Mouse (Mus musculus): ENCODE measurements at regions not wholly inside any gene's neighbourhood (a gene's known extent, or its start where the extent isn't known, plus 50 kb on each side); places are given as distances from the start of the nearest gene placed in this dataset.

GRCm38 (mm10) chr11:8377301-8377700 is 287.0 kb downstream of the Tns3 start:
- no peak overlapping the region for H3K4me3 ChIP-seq
- H3K9ac ChIP-seq, result no peak overlapping the region
- H3K4me2 ChIP-seq, result no peak overlapping the region
- H3K4me1 ChIP-seq, result no peaks in the 10 kb centered on the region
- WGBS, result 89% methylated on average over 4 of the region's 4 CpGs
- H3K9me3 ChIP-seq, result no peaks in the 10 kb centered on the region
- ATAC-seq (replicated peaks), result no peak
- H3K36me3 ChIP-seq (replicated peaks), result no peaks in the 10 kb centered on the region
- H3K27ac ChIP-seq, result no peak overlapping the region
- no peaks in the 10 kb centered on the region for H3K27me3 ChIP-seq (replicated peaks)

GRCm38 (mm10) chr11:8365545-8365944 is 298.8 kb downstream of the Tns3 start:
- Histone ChIP-seq H3K27ac (no peak overlapping the region), H3K4me1 (no peaks in the 10 kb centered on the region), H3K9ac (no peak overlapping the region), H3K36me3 (replicated peaks) (no peaks in the 10 kb centered on the region), H3K4me3 (no peak overlapping the region), H3K4me2 (no peak overlapping the region), H3K27me3 (replicated peaks) (no peaks in the 10 kb centered on the region), H3K9me3 (no peaks in the 10 kb centered on the region)
- 92% methylated on average over 1 of the region's 1 CpGs for WGBS
- no peak for ATAC-seq (replicated peaks)

- WGBS, result 81% methylated on average over 9 of the region's 9 CpGs
- no peak for ATAC-seq (replicated peaks)
- H3K27ac ChIP-seq, result no peak overlapping the region
- no peaks in the 10 kb centered on the region for H3K27me3 ChIP-seq (replicated peaks)
- H3K4me2 ChIP-seq, result no peak overlapping the region
- no peaks in the 10 kb centered on the region for H3K36me3 ChIP-seq (replicated peaks)
- no peak overlapping the region for H3K9ac ChIP-seq
- H3K4me1 ChIP-seq, result no peaks in the 10 kb centered on the region
- H3K9me3 ChIP-seq, result no peaks in the 10 kb centered on the region
- no peak overlapping the region for H3K4me3 ChIP-seq
Measured at GRCm38 (mm10) chr11:8364703-8365433, 299.5 kb downstream of the Tns3 start.

DNA sequence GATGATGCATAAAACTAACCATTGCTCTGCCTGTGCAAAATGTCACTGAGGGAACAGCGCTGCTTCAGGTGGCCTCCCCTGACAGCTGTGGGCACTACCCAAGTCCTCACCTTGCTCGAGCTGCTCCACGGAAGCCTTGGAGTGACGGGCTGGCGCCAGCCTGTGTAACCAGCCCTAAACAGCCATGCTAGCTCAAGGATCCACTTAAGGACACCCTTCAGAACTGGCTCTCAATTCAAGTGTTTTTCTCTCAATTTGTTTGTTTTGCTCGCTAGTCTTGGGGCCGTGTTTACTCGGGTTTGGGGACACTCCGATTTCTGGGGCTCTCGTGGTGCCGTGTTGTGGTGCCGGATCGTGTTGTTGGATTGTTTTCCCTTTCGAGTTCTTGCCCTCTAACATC is 319.4 kb downstream of the Tns3 start:
- Histone ChIP-seq H3K27ac (no peak overlapping the region), H3K4me3 (no peak overlapping the region), H3K36me3 (replicated peaks) (no peaks in the 10 kb centered on the region), H3K27me3 (replicated peaks) (no peaks in the 10 kb centered on the region), H3K4me1 (no peaks in the 10 kb centered on the region), H3K9ac (no peak overlapping the region), H3K9me3 (no peaks in the 10 kb centered on the region), H3K4me2 (no peak overlapping the region)
- no peak for ATAC-seq (replicated peaks)
- 81% methylated on average over 14 of the region's 14 CpGs for WGBS

- Histone ChIP-seq H3K4me1 (no peaks in the 10 kb centered on the region), H3K9me3 (no peaks in the 10 kb centered on the region), H3K9ac (no peak overlapping the region), H3K4me3 (no peak overlapping the region), H3K36me3 (replicated peaks) (no peaks in the 10 kb centered on the region), H3K4me2 (no peak overlapping the region), H3K27me3 (replicated peaks) (no peaks in the 10 kb centered on the region), H3K27ac (no peak overlapping the region)
- 57% methylated on average over 14 of the region's 14 CpGs for WGBS
- peak; percentile 91 for ATAC-seq (replicated peaks)
Measured at GRCm38 (mm10) chr11:8302347-8303188, 361.8 kb downstream of the Tns3 start.

DNA sequence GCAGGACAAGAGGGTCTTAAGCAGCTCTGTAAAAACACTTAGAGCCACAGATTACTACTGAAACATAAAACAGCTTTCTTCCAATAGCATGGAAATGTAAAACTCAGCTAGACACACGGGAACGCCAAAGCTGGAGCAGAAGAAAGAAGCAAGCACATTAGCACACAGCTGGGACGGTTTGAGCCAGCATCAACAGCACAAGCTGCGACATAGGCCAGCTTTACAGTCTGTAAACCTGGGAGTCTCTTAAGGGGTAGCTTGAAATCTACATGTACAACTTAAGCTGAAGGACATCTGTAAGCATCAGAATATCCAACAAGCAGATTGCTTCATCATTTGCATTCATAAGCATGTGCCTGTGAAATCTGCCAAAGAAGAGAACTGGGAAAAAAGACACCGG is 366.9 kb downstream of the Tns3 start:
- no peak for ATAC-seq (replicated peaks)
- 63% methylated on average over 5 of the region's 5 CpGs for WGBS
- Histone ChIP-seq H3K9me3 (no peaks in the 10 kb centered on the region), H3K4me1 (peaks cover 3% of the 10 kb centered on the region), H3K27ac (no peak overlapping the region), H3K27me3 (replicated peaks) (no peaks in the 10 kb centered on the region), H3K4me2 (no peak overlapping the region), H3K36me3 (replicated peaks) (no peaks in the 10 kb centered on the region), H3K4me3 (no peak overlapping the region), H3K9ac (no peak overlapping the region)

GRCm38 (mm10) chr11:8293322-8294014 is 370.9 kb downstream of the Tns3 start:
- Histone ChIP-seq H3K4me1 (peaks cover 3% of the 10 kb centered on the region), H3K27ac (no peak overlapping the region), H3K36me3 (replicated peaks) (no peaks in the 10 kb centered on the region), H3K9me3 (no peaks in the 10 kb centered on the region), H3K4me2 (no peak overlapping the region), H3K9ac (no peak overlapping the region), H3K4me3 (no peak overlapping the region), H3K27me3 (replicated peaks) (no peaks in the 10 kb centered on the region)
- WGBS, result 42% methylated on average over 6 of the region's 6 CpGs
- no peak; the same call in 1 of the 2 replicates for ATAC-seq (replicated peaks)

DNA sequence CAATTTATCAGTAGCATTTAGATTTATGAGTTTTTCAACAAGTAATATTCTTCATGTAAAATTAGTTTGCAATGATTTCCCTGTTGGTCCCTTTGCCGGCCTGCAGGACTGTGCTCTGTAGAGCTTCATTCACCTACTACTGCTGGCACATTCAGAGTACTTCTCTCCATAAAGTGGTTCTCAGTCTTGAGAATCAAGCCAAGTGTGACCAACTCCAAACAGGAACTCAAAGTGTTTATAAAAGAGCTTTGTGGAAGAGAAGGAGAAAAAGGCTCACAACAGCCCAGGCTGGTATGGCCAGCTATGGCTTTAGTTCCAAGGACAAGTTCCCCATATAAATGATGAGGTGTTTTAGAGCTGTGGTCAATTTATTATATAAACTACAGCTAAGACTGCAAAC is 379.1 kb downstream of the Tns3 start:
- H3K9ac ChIP-seq, result no peak overlapping the region
- H3K27ac ChIP-seq, result no peak overlapping the region
- no peak overlapping the region for H3K4me3 ChIP-seq
- WGBS, result 89% methylated on average over 1 of the region's 1 CpGs
- no peak overlapping the region for H3K4me2 ChIP-seq
- H3K27me3 ChIP-seq (replicated peaks), result no peaks in the 10 kb centered on the region
- no peaks in the 10 kb centered on the region for H3K36me3 ChIP-seq (replicated peaks)
- no peaks in the 10 kb centered on the region for H3K4me1 ChIP-seq
- no peaks in the 10 kb centered on the region for H3K9me3 ChIP-seq
- no peak for ATAC-seq (replicated peaks)

GRCm38 (mm10) chr11:8275203-8275602 is 389.1 kb downstream of the Tns3 start:
- Histone ChIP-seq H3K9ac (no peak overlapping the region), H3K4me1 (no peaks in the 10 kb centered on the region), H3K4me3 (no peak overlapping the region), H3K4me2 (no peak overlapping the region), H3K36me3 (replicated peaks) (no peaks in the 10 kb centered on the region), H3K9me3 (no peaks in the 10 kb centered on the region), H3K27ac (no peak overlapping the region), H3K27me3 (replicated peaks) (no peaks in the 10 kb centered on the region)
- 72% methylated on average over 4 of the region's 4 CpGs for WGBS
- ATAC-seq (replicated peaks), result no peak

- Histone ChIP-seq H3K27me3 (replicated peaks) (no peaks in the 10 kb centered on the region), H3K27ac (no peak overlapping the region), H3K36me3 (replicated peaks) (no peaks in the 10 kb centered on the region), H3K4me3 (no peak overlapping the region), H3K4me2 (no peak overlapping the region), H3K4me1 (no peaks in the 10 kb centered on the region), H3K9ac (no peak overlapping the region), H3K9me3 (no peaks in the 10 kb centered on the region)
- no peak for ATAC-seq (replicated peaks)
- WGBS, result 81% methylated on average over 2 of the region's 2 CpGs
Measured at GRCm38 (mm10) chr11:8269171-8269570, 395.2 kb downstream of the Tns3 start.

DNA sequence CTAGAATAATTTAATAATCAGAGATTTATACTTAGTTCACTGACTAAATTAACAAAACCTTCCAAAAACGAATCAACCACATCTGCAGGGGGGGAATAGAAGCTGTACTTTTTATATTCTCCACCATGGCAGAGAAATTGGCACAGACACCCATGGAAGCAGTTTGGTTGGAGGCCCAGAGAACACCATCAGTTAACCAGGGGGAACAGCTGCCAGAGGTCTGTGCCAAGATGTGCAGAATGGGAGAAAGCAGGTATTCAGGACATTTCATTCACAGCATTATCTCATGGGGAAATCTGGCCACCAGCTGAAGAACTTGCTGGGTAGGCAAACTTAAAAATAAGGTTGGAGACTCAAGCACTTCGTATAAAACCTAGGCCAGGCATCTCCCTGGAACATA is 410.3 kb downstream of the Tns3 start:
- H3K36me3 ChIP-seq (replicated peaks), result no peaks in the 10 kb centered on the region
- no peaks in the 10 kb centered on the region for H3K4me1 ChIP-seq
- no peak overlapping the region for H3K9ac ChIP-seq
- ATAC-seq (replicated peaks), result no peak
- 67% methylated on average over 2 of the region's 2 CpGs for WGBS
- H3K27ac ChIP-seq, result no peak overlapping the region
- no peaks in the 10 kb centered on the region for H3K27me3 ChIP-seq (replicated peaks)
- no peak overlapping the region for H3K4me3 ChIP-seq
- H3K9me3 ChIP-seq, result no peaks in the 10 kb centered on the region
- no peak overlapping the region for H3K4me2 ChIP-seq

DNA sequence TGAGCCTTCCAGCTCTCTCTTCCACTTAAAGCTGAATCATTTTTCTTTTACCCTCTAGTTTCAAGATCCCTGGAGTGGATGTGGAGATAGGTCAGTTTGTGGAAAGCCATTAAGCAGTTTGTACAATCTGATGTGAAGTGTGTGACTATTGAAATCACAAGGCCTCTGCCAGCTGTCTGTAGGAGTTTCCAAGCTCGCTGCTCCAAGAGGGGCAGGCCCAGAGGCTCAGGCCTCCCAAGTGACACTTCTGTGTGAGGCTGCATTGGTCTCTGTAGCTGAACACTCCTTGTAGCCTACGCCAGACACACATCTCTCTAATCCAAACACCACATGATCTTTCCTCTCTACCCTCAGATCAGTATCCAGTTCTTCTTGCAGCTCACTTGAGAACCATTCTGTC is 413.0 kb downstream of the Tns3 start:
- no peaks in the 10 kb centered on the region for H3K27me3 ChIP-seq (replicated peaks)
- no peak for ATAC-seq (replicated peaks)
- no peak overlapping the region for H3K4me3 ChIP-seq
- H3K9ac ChIP-seq, result no peak overlapping the region
- no peak overlapping the region for H3K4me2 ChIP-seq
- no peaks in the 10 kb centered on the region for H3K9me3 ChIP-seq
- no peaks in the 10 kb centered on the region for H3K4me1 ChIP-seq
- H3K27ac ChIP-seq, result no peak overlapping the region
- 74% methylated on average over 2 of the region's 2 CpGs for WGBS
- H3K36me3 ChIP-seq (replicated peaks), result no peaks in the 10 kb centered on the region

Data from midbrain, embryonic 15.5 days (tissue).